Mouse (Mus musculus) cerebellum, adult 11 months (tissue): ENCODE measurements at regions not wholly inside any gene's neighbourhood (a gene's known extent, or its start where the extent isn't known, plus 50 kb on each side); places are given as distances from the start of the nearest gene placed in this dataset.

ENCODE experiments used
- DNase-seq: peaks from one replicate; pipeline ENCODE4 v3.0.0; 2022

GRCm38 (mm10) chr8:127662776-127663499, 599.2 kb downstream of the Pard3 start:
- no peak for DNase-seq

- DNase-seq, result no peak
Observed at GRCm38 (mm10) chr8:127666606-127667005, 602.9 kb downstream of the Pard3 start.

- DNase-seq, result no peak
Observed at GRCm38 (mm10) chr8:127668991-127669390, 605.3 kb downstream of the Pard3 start.

- DNase-seq, result no peak
Observed at GRCm38 (mm10) chr8:127674063-127674462, 610.4 kb downstream of the Pard3 start.

- DNase-seq, result no peak
Observed at GRCm38 (mm10) chr8:127675377-127675776, 611.7 kb downstream of the Pard3 start.

- no peak for DNase-seq
Observed at GRCm38 (mm10) chr8:127680205-127680604, 616.5 kb downstream of the Pard3 start.

- DNase-seq, result no peak
Observed at GRCm38 (mm10) chr8:127684213-127684612, 620.5 kb downstream of the Pard3 start.

- DNase-seq, result no peak
Observed at GRCm38 (mm10) chr8:127690792-127691191, 627.1 kb downstream of the Pard3 start.

- DNase-seq, result no peak
Observed at GRCm38 (mm10) chr8:127698404-127698803, 634.7 kb downstream of the Pard3 start.

GRCm38 (mm10) chr8:127704406-127704805, 640.7 kb downstream of the Pard3 start:
- DNase-seq, result no peak

GRCm38 (mm10) chr8:127706051-127706835, 642.5 kb downstream of the Pard3 start:
- DNase-seq, result peak; percentile 50

GRCm38 (mm10) chr8:127709439-127709838, 645.7 kb downstream of the Pard3 start:
- DNase-seq, result no peak

- DNase-seq, result no peak
Observed at GRCm38 (mm10) chr8:127715097-127715496, 643.3 kb upstream of the Nrp1 start.

GRCm38 (mm10) chr8:127717969-127718368, 640.4 kb upstream of the Nrp1 start:
- no peak for DNase-seq

- DNase-seq, result no peak
Observed at GRCm38 (mm10) chr8:127719881-127720280, 638.5 kb upstream of the Nrp1 start.

GRCm38 (mm10) chr8:127720593-127721290, 637.7 kb upstream of the Nrp1 start:
- DNase-seq, result no peak

GRCm38 (mm10) chr8:127721624-127722023, 636.8 kb upstream of the Nrp1 start:
- DNase-seq, result no peak

GRCm38 (mm10) chr8:127734059-127734458, 624.3 kb upstream of the Nrp1 start:
- no peak for DNase-seq

- no peak for DNase-seq
Observed at GRCm38 (mm10) chr8:127742236-127742635, 616.2 kb upstream of the Nrp1 start.

GRCm38 (mm10) chr8:127745221-127745620, 613.2 kb upstream of the Nrp1 start:
- no peak for DNase-seq

- DNase-seq, result no peak
Observed at GRCm38 (mm10) chr8:127746456-127746855, 611.9 kb upstream of the Nrp1 start.

GRCm38 (mm10) chr8:127752871-127753270, 605.5 kb upstream of the Nrp1 start:
- DNase-seq, result no peak

GRCm38 (mm10) chr8:127753793-127754565, 604.4 kb upstream of the Nrp1 start:
- no peak for DNase-seq
